ENCODE assay signal across 9 mouse cellular contexts in the genomic region with DNA sequence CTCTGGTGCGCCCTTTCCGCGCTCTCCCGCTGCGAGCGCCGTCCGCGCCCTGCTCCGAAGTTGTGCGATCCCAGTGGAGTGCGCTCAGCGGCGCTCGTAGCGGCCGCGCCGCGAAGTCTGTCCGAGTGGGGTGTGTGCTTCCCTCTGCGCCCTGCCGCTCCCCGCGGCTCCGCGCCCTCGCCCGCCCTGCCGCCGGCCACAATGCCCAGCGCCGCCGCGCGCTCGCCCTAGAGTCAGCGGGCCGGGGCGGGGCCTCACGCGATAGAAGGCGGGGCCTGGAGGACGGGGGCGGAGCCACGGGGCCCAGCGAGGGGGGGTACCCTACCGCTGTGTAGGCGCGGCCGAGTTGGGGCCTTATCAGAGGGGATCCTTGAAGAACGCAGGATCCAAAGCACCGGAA. TPM values are rescaled to one million over a fixed set of nuclear protein-coding genes. Genes with fewer than 3 reads are reported as not detected.
DNase-seq lines count a peak whose midpoint lies in the region; ATAC-seq and TF ChIP-seq lines count a peak whose summit lies in the region.
"Had no signal": no experiment of that assay in that cellular context is flagged by ENCODE, and none has a peak within 500 bp of the region (broad histone marks: within the 10 kb centered on the region; RNA-seq: fewer than 3 reads in every experiment).

A gene (minus strand): TSS at position 203 of the 400 bp plus-strand sequence.

- peak within 1 kb of the TSS; percentile 94 for H3K9ac ChIP-seq in heart, embryonic 13.5 days
- peak within 1 kb of the TSS; percentile 80 for H3K9ac ChIP-seq in kidney, postnatal 0 days (ENCODE audit: low read depth, low read length)
- H3K9ac ChIP-seq in midbrain, postnatal 0 days (replicated peaks; ENCODE audit: low read length, poor library complexity, severe bottlenecking): peak within 1 kb of the TSS; percentile 60

- peak within 1 kb of the TSS; percentile 89 for H3K27ac ChIP-seq in forebrain, embryonic 10.5 days
- peak within 1 kb of the TSS; percentile 95 for H3K27ac ChIP-seq in heart, embryonic 13.5 days (replicated peaks)
- H3K27ac ChIP-seq in kidney, postnatal 0 days: peak within 1 kb of the TSS; percentile 90
- H3K27ac ChIP-seq in midbrain, postnatal 0 days (ENCODE audit: low read depth, low read length): no peak within 1 kb of the TSS; the same call in 1 of the 2 replicates

- TF ChIP-seq CTCF in kidney, postnatal 0 days (IDR thresholded peaks at IDR 0.05; ENCODE audit: low read depth): peak; percentile 55; the same call in 1 of the 2 replicates
- peak; percentile 59 for TF ChIP-seq CTCF in midbrain, postnatal 0 days (IDR thresholded peaks at IDR 0.05)

- H3K9me3 ChIP-seq in forebrain, embryonic 10.5 days: no peaks in the 10 kb centered on the region
- H3K9me3 ChIP-seq in heart, embryonic 13.5 days: no peaks in the 10 kb centered on the region
- no peaks in the 10 kb centered on the region for H3K9me3 ChIP-seq in kidney, postnatal 0 days (replicated peaks; ENCODE audit: low read length)
- no peaks in the 10 kb centered on the region for H3K9me3 ChIP-seq in midbrain, postnatal 0 days (ENCODE audit: low read length)

- under 1% methylated on average over 53 of the region's 53 CpGs for WGBS in forebrain, embryonic 10.5 days
- WGBS in heart, embryonic 13.5 days: under 1% methylated on average over 50 of the region's 53 CpGs
- under 1% methylated on average over 46 of the region's 53 CpGs for WGBS in kidney, postnatal 0 days
- WGBS in midbrain, postnatal 0 days: under 1% methylated on average over 53 of the region's 53 CpGs

- DNase-seq in B cell, adult 2 months: peak; percentile 57 to 59
- peak; percentile 93 for DNase-seq in brain, adult 2 months (ENCODE audit: low read depth, low spot score)
- peak; percentile 85 for DNase-seq in forebrain, embryonic 10.5 days (ENCODE audit: extremely low spot score, low spot score)
- DNase-seq in kidney, postnatal 0 days (ENCODE audit: low spot score): peak; percentile 94
- peak; percentile 81 for DNase-seq in liver
- peak; percentile 89 for DNase-seq in midbrain, postnatal 0 days (ENCODE audit: low spot score)
- DNase-seq in splenic B cell, adult 2 months (ENCODE audit: low read depth, low spot score): peak; percentile 32

- ATAC-seq in heart, embryonic 13.5 days (ENCODE audit: extremely low read depth, insufficient number of reproducible peaks, low FRiP score, low TSS enrichment): peak; percentile 84
- ATAC-seq in kidney, postnatal 0 days (replicated peaks; ENCODE audit: low FRiP score, low read depth): peak; percentile 90
- ATAC-seq in midbrain, postnatal 0 days (ENCODE audit: low FRiP score): peak; percentile 92

- H3K4me1 ChIP-seq in forebrain, embryonic 10.5 days: peaks cover 70% of the 10 kb centered on the region
- peaks cover 46% of the 10 kb centered on the region for H3K4me1 ChIP-seq in heart, embryonic 13.5 days
- peaks cover 38% of the 10 kb centered on the region for H3K4me1 ChIP-seq in kidney, postnatal 0 days (replicated peaks; ENCODE audit: insufficient read depth, low read length)
- H3K4me1 ChIP-seq in midbrain, postnatal 0 days (ENCODE audit: insufficient read depth, low read length): peaks cover 13% of the 10 kb centered on the region; the same call in 1 of the 2 replicates

- H3K36me3 ChIP-seq in forebrain, embryonic 10.5 days (replicated peaks): no peaks in the 10 kb centered on the region
- no peaks in the 10 kb centered on the region; the same call in 1 of the 2 replicates for H3K36me3 ChIP-seq in heart, embryonic 13.5 days
- H3K36me3 ChIP-seq in kidney, postnatal 0 days (ENCODE audit: insufficient read depth, low read length): no peaks in the 10 kb centered on the region
- H3K36me3 ChIP-seq in midbrain, postnatal 0 days (ENCODE audit: insufficient read depth, low read length): no peaks in the 10 kb centered on the region
- H3K36me3 ChIP-seq in splenic B cell, adult 2 months (ENCODE audit: control insufficient read depth, insufficient read depth, low read length, poor library complexity, severe bottlenecking): no peaks in the 10 kb centered on the region

- H3K4me3 ChIP-seq in forebrain, embryonic 10.5 days: peak within 1 kb of the TSS; percentile 83
- H3K4me3 ChIP-seq in heart, embryonic 13.5 days: peak within 1 kb of the TSS; percentile 75
- H3K4me3 ChIP-seq in kidney, postnatal 0 days (replicated peaks; ENCODE audit: low read depth, low read length): peak within 1 kb of the TSS; percentile 78
- peak within 1 kb of the TSS; percentile 60 for H3K4me3 ChIP-seq in midbrain, postnatal 0 days (ENCODE audit: low read depth, low read length)

- H3K27me3 ChIP-seq in forebrain, embryonic 10.5 days (ENCODE audit: poor library complexity, severe bottlenecking): peaks cover 93% of the 10 kb centered on the region
- H3K27me3 ChIP-seq in heart, embryonic 13.5 days (replicated peaks): no peaks in the 10 kb centered on the region; the same call in 1 of the 2 replicates
- no peaks in the 10 kb centered on the region for H3K27me3 ChIP-seq in kidney, postnatal 0 days (ENCODE audit: insufficient read depth, low read length)
- H3K27me3 ChIP-seq in midbrain, postnatal 0 days (ENCODE audit: insufficient read depth, low read length): peaks cover 58% of the 10 kb centered on the region
- H3K27me3 ChIP-seq in splenic B cell, adult 2 months (ENCODE audit: control insufficient read depth, insufficient read depth, low read length, poor library complexity, severe bottlenecking): 0 out of 2 replicates have a peak, but pooled peaks cover 1% of the 10 kb centered on the region

- peak within 1 kb of the TSS; percentile 75 for H3K4me2 ChIP-seq in heart, embryonic 13.5 days
- peak within 1 kb of the TSS; percentile 90 for H3K4me2 ChIP-seq in kidney, postnatal 0 days (ENCODE audit: low read length)
- peak within 1 kb of the TSS; percentile 96 for H3K4me2 ChIP-seq in midbrain, postnatal 0 days (ENCODE audit: low read depth, low read length, poor library complexity, severe bottlenecking)

RNA-seq across cellular contexts. Expression of the gene that starts here (rescaled TPM):
- 3.2 and 3.4 TPM in 2 replicates for polyA plus RNA-seq in forebrain, embryonic 10.5 days (2016; fragmentation: Nextera tagmentation; extraction: Ambion mirVana)
- polyA plus RNA-seq in heart, embryonic 13.5 days (2015; fragmentation: Nextera tagmentation; extraction: Ambion mirVana): 12.1 and 13.9 TPM in 2 replicates
- 7.8 TPM in 2 replicates for polyA plus RNA-seq in kidney, postnatal 0 days (2015; fragmentation: Nextera tagmentation; extraction: Ambion mirVana)
- total RNA-seq in midbrain, postnatal 0 days (2014; rRNA removed): 13.5 and 17.1 TPM in 2 replicates
- 1.1 and 1.3 TPM in 2 replicates for polyA plus RNA-seq in midbrain, postnatal 0 days (2015; fragmentation: Nextera tagmentation; extraction: Ambion mirVana)
- total RNA-seq: MEL had no signal

Comparison
In these comparisons a context has a peak if more than half of its experiments do, and no peak if none do; other contexts are left out.
1. DNase-seq: peak in every context shown above with its lines; median percentile 94 in kidney, postnatal 0 days; 93 in brain, adult 2 months; 89 in midbrain, postnatal 0 days; 85 in forebrain, embryonic 10.5 days; 81 in liver; 58 in B cell, adult 2 months; 32 in splenic B cell, adult 2 months.